8 mouse cellular contexts compared by ENCODE assay signal in the genomic region with DNA sequence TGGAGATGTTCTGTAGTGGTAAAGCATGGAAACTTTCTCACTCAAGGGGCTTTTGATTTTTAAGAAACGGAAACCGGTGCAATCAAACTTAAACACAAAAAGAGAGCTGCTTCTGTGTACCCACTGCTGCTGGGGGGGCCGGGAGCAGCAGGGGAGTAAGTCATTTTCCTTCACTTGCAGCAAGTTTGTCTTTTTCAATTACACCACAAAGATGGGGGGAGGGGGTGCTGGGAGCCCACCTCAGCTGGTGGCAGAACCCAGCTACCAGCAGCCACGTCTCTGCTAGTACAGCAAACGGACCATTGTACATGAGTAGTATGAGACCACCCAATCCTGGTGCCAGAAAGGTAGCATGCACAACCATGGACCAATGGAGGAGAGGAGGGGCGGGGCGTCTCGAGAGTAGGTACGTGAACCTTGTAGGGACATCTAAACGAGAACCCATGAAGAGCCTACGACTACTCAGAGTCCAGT.
DNase-seq lines count a peak whose midpoint lies in the region; ATAC-seq and TF ChIP-seq lines count a peak whose summit lies in the region.

No protein-coding gene starts in this region.

- 50% methylated on average over 11 of the region's 11 CpGs for WGBS in lung, postnatal 0 days
- WGBS in midbrain, embryonic 15.5 days = 64% methylated on average over 11 of the region's 11 CpGs

- no peak overlapping the region for H3K4me2 ChIP-seq in lung, postnatal 0 days (replicated peaks; ENCODE audit: low read depth, low read length)
- H3K4me2 ChIP-seq in midbrain, embryonic 15.5 days = peak overlapping the region; percentile 31

- DNase-seq in adrenal gland, postnatal 14 days = peak; percentile 6
- DNase-seq in adrenal gland, adult 2 months = no peak
- peak; percentile 53 for DNase-seq in lung, postnatal 25 days (ENCODE audit: low spot score)
- no peak for DNase-seq in lung, postnatal 0 days (ENCODE audit: low spot score)
- peak; percentile 82 for DNase-seq in thymus, postnatal 14 days
- DNase-seq in cerebellum, adult 8-10 months = no peak
- no peak for DNase-seq in layer of hippocampus, adult 2 months (ENCODE audit: low spot score in 2 of 2)

- ATAC-seq in lung, postnatal 0 days = no peak
- no peak for ATAC-seq in midbrain, embryonic 15.5 days (replicated peaks)

- 0 out of 2 replicates have a peak, but pooled peaks cover 5% of the 10 kb centered on the region for H3K4me1 ChIP-seq in lung, postnatal 0 days (ENCODE audit: insufficient read depth, low read depth, low read length)
- H3K4me1 ChIP-seq in midbrain, embryonic 15.5 days = no peaks in the 10 kb centered on the region

- no peak overlapping the region for H3K27ac ChIP-seq in lung, postnatal 0 days (ENCODE audit: low read length)
- H3K27ac ChIP-seq in midbrain, embryonic 15.5 days = no peak overlapping the region
- H3K27ac ChIP-seq in layer of hippocampus, adult 2 months = no peak overlapping the region

- no peak for TF ChIP-seq EP300 in lung, postnatal 0 days (IDR thresholded peaks at IDR 0.05)

- no peak for TF ChIP-seq CTCF in lung, postnatal 0 days (IDR thresholded peaks at IDR 0.05)
- no peak for TF ChIP-seq CTCF in layer of hippocampus, adult 2 months (conservative IDR thresholded peaks at IDR 0.05)

- H3K36me3 ChIP-seq in lung, postnatal 0 days (ENCODE audit: insufficient read depth, low read length) = no peaks in the 10 kb centered on the region
- no peaks in the 10 kb centered on the region for H3K36me3 ChIP-seq in midbrain, embryonic 15.5 days (replicated peaks)

- H3K4me3 ChIP-seq in lung, postnatal 0 days (ENCODE audit: low read depth, low read length) = no peak overlapping the region
- no peak overlapping the region for H3K4me3 ChIP-seq in midbrain, embryonic 15.5 days
- H3K4me3 ChIP-seq in layer of hippocampus, adult 2 months = no peak overlapping the region

- no peak overlapping the region for H3K9ac ChIP-seq in lung, postnatal 0 days (replicated peaks; ENCODE audit: low read depth)
- H3K9ac ChIP-seq in midbrain, embryonic 15.5 days = no peak overlapping the region

- no peaks in the 10 kb centered on the region for H3K9me3 ChIP-seq in lung, postnatal 0 days (ENCODE audit: low read length)
- no peaks in the 10 kb centered on the region for H3K9me3 ChIP-seq in midbrain, embryonic 15.5 days

- H3K27me3 ChIP-seq in lung, postnatal 0 days (replicated peaks; ENCODE audit: insufficient read depth, low read length) = no peaks in the 10 kb centered on the region
- no peaks in the 10 kb centered on the region for H3K27me3 ChIP-seq in midbrain, embryonic 15.5 days (replicated peaks)

Comparison
In these comparisons a context has a peak if more than half of its experiments do, and no peak if none do; other contexts are left out.
1. DNase-seq: peak in adrenal gland, postnatal 14 days (single experiment), lung, postnatal 25 days (single experiment) and thymus, postnatal 14 days (single experiment); none in adrenal gland, adult 2 months (single experiment), lung, postnatal 0 days (single experiment), cerebellum, adult 8-10 months (single experiment) and layer of hippocampus, adult 2 months (0 of 2).